Mouse (Mus musculus): ENCODE measurements at regions not wholly inside any gene's neighbourhood (a gene's known extent, or its start where the extent isn't known, plus 50 kb on each side); places are given as distances from the start of the nearest gene placed in this dataset.

GRCm38 (mm10) chr14:86242836-86243235 lies 898.2 kb downstream of the Diaph3 start:
- no peaks in the 10 kb centered on the region for H3K36me3 ChIP-seq (ENCODE audit: control insufficient read depth, insufficient read depth, low read length, poor library complexity, severe bottlenecking)
- H3K4me1 ChIP-seq (ENCODE audit: control insufficient read depth in 2 of 2, insufficient read depth in 2 of 2, low read length in 2 of 2, poor library complexity in 1 of 2), result no peaks in the 10 kb centered on the region
- TF ChIP-seq MAFK (IDR thresholded peaks at IDR 0.05; ENCODE audit: insufficient read depth, low read depth, low read length) (no peak), ZC3H11A (IDR thresholded peaks at IDR 0.05; ENCODE audit: borderline replicate concordance, low read depth, low read length) (no peak), CHD2 (IDR thresholded peaks at IDR 0.05; ENCODE audit: low read depth, low read length) (no peak), HCFC1 (IDR thresholded peaks at IDR 0.05; ENCODE audit: borderline replicate concordance, insufficient read depth, low read length) (no peak), ZNF384 (IDR thresholded peaks at IDR 0.05; ENCODE audit: low read depth, low read length) (no peak)
- H3K27ac ChIP-seq (ENCODE audit: insufficient read depth, low read depth, low read length, poor library complexity, severe bottlenecking), result no peak overlapping the region
- H3K4me3 ChIP-seq (ENCODE audit: insufficient read depth in 1 of 2, low read depth in 1 of 2, low read length in 2 of 2, poor library complexity in 1 of 2, severe bottlenecking in 1 of 2), result no peak overlapping the region
- H3K9me3 ChIP-seq (ENCODE audit: control insufficient read depth, insufficient read depth, low read depth, low read length), result no peaks in the 10 kb centered on the region
- no peak for DNase-seq (ENCODE audit: low read depth, low spot score)
- no peak overlapping the region for H3K9ac ChIP-seq (ENCODE audit: insufficient read depth, low read depth, low read length, poor library complexity, severe bottlenecking)
- in situ Hi-C loops (cut with MboI; ENCODE audit: low sequenced_read_pairs in 2 of 2, unreplicated experiment in 2 of 2), result no loop called here

- Histone ChIP-seq H3K27ac (ENCODE audit: insufficient read depth, low read depth, low read length, poor library complexity, severe bottlenecking) (no peak overlapping the region), H3K9ac (ENCODE audit: insufficient read depth, low read depth, low read length, poor library complexity, severe bottlenecking) (no peak overlapping the region), H3K4me1 (ENCODE audit: control insufficient read depth in 2 of 2, insufficient read depth in 2 of 2, low read length in 2 of 2, poor library complexity in 1 of 2) (no peaks in the 10 kb centered on the region), H3K9me3 (ENCODE audit: control insufficient read depth, insufficient read depth, low read depth, low read length) (no peaks in the 10 kb centered on the region), H3K36me3 (ENCODE audit: control insufficient read depth, insufficient read depth, low read length, poor library complexity, severe bottlenecking) (no peaks in the 10 kb centered on the region), H3K4me3 (ENCODE audit: insufficient read depth in 1 of 2, low read depth in 1 of 2, low read length in 2 of 2, poor library complexity in 1 of 2, severe bottlenecking in 1 of 2) (no peak overlapping the region)
- no peak for DNase-seq (ENCODE audit: low read depth, low spot score)
- TF ChIP-seq CHD2 (IDR thresholded peaks at IDR 0.05; ENCODE audit: low read depth, low read length) (no peak), HCFC1 (IDR thresholded peaks at IDR 0.05; ENCODE audit: borderline replicate concordance, insufficient read depth, low read length) (no peak), ZNF384 (IDR thresholded peaks at IDR 0.05; ENCODE audit: low read depth, low read length) (no peak), ZC3H11A (IDR thresholded peaks at IDR 0.05; ENCODE audit: borderline replicate concordance, low read depth, low read length) (no peak), MAFK (IDR thresholded peaks at IDR 0.05; ENCODE audit: insufficient read depth, low read depth, low read length) (no peak)
- in situ Hi-C loops (cut with MboI; ENCODE audit: low sequenced_read_pairs in 2 of 2, unreplicated experiment in 2 of 2), result no loop called here
Measured at GRCm38 (mm10) chr14:86239090-86239489, 901.9 kb downstream of the Diaph3 start.

GRCm38 (mm10) chr14:86233305-86233704 lies 907.7 kb downstream of the Diaph3 start:
- Histone ChIP-seq H3K27ac (ENCODE audit: insufficient read depth, low read depth, low read length, poor library complexity, severe bottlenecking) (no peak overlapping the region), H3K4me3 (ENCODE audit: insufficient read depth in 1 of 2, low read depth in 1 of 2, low read length in 2 of 2, poor library complexity in 1 of 2, severe bottlenecking in 1 of 2) (no peak overlapping the region), H3K4me1 (ENCODE audit: control insufficient read depth in 2 of 2, insufficient read depth in 2 of 2, low read length in 2 of 2, poor library complexity in 1 of 2) (no peaks in the 10 kb centered on the region), H3K36me3 (ENCODE audit: control insufficient read depth, insufficient read depth, low read length, poor library complexity, severe bottlenecking) (no peaks in the 10 kb centered on the region), H3K9me3 (ENCODE audit: control insufficient read depth, insufficient read depth, low read depth, low read length) (no peaks in the 10 kb centered on the region), H3K9ac (ENCODE audit: insufficient read depth, low read depth, low read length, poor library complexity, severe bottlenecking) (no peak overlapping the region)
- TF ChIP-seq ZNF384 (IDR thresholded peaks at IDR 0.05; ENCODE audit: low read depth, low read length) (no peak), CHD2 (IDR thresholded peaks at IDR 0.05; ENCODE audit: low read depth, low read length) (no peak), HCFC1 (IDR thresholded peaks at IDR 0.05; ENCODE audit: borderline replicate concordance, insufficient read depth, low read length) (no peak), ZC3H11A (IDR thresholded peaks at IDR 0.05; ENCODE audit: borderline replicate concordance, low read depth, low read length) (no peak), MAFK (IDR thresholded peaks at IDR 0.05; ENCODE audit: insufficient read depth, low read depth, low read length) (no peak)
- in situ Hi-C loops (cut with MboI; ENCODE audit: low sequenced_read_pairs in 2 of 2, unreplicated experiment in 2 of 2), result no loop called here
- DNase-seq (ENCODE audit: low read depth, low spot score), result no peak

- Histone ChIP-seq H3K36me3 (ENCODE audit: control insufficient read depth, insufficient read depth, low read length, poor library complexity, severe bottlenecking) (no peaks in the 10 kb centered on the region), H3K9me3 (ENCODE audit: control insufficient read depth, insufficient read depth, low read depth, low read length) (no peaks in the 10 kb centered on the region), H3K4me1 (ENCODE audit: control insufficient read depth in 2 of 2, insufficient read depth in 2 of 2, low read length in 2 of 2, poor library complexity in 1 of 2) (no peaks in the 10 kb centered on the region), H3K4me3 (ENCODE audit: insufficient read depth in 1 of 2, low read depth in 1 of 2, low read length in 2 of 2, poor library complexity in 1 of 2, severe bottlenecking in 1 of 2) (no peak overlapping the region), H3K27ac (ENCODE audit: insufficient read depth, low read depth, low read length, poor library complexity, severe bottlenecking) (no peak overlapping the region), H3K9ac (ENCODE audit: insufficient read depth, low read depth, low read length, poor library complexity, severe bottlenecking) (no peak overlapping the region)
- no peak for DNase-seq (ENCODE audit: low read depth, low spot score)
- in situ Hi-C loops (cut with MboI; ENCODE audit: low sequenced_read_pairs in 2 of 2, unreplicated experiment in 2 of 2), result no loop called here
- TF ChIP-seq ZC3H11A (IDR thresholded peaks at IDR 0.05; ENCODE audit: borderline replicate concordance, low read depth, low read length), result no peak
- no peak for TF ChIP-seq ZNF384 (IDR thresholded peaks at IDR 0.05; ENCODE audit: low read depth, low read length)
- TF ChIP-seq HCFC1 (IDR thresholded peaks at IDR 0.05; ENCODE audit: borderline replicate concordance, insufficient read depth, low read length), result no peak
- TF ChIP-seq CHD2 (IDR thresholded peaks at IDR 0.05; ENCODE audit: low read depth, low read length), result no peak
- TF ChIP-seq MAFK (IDR thresholded peaks at IDR 0.05; ENCODE audit: insufficient read depth, low read depth, low read length), result no peak
Measured at GRCm38 (mm10) chr14:86230609-86231008, 910.4 kb downstream of the Diaph3 start.

GRCm38 (mm10) chr14:86229755-86230154 lies 911.3 kb downstream of the Diaph3 start:
- in situ Hi-C loops (cut with MboI; ENCODE audit: low sequenced_read_pairs in 2 of 2, unreplicated experiment in 2 of 2), result no loop called here
- no peak for DNase-seq (ENCODE audit: low read depth, low spot score)

More at GRCm38 (mm10) chr14:86229755-86230154, 911.3 kb downstream of the Diaph3 start:
- no peak overlapping the region for H3K4me3 ChIP-seq (ENCODE audit: insufficient read depth in 1 of 2, low read depth in 1 of 2, low read length in 2 of 2, poor library complexity in 1 of 2, severe bottlenecking in 1 of 2)
- H3K4me1 ChIP-seq (ENCODE audit: control insufficient read depth in 2 of 2, insufficient read depth in 2 of 2, low read length in 2 of 2, poor library complexity in 1 of 2), result no peaks in the 10 kb centered on the region
- H3K9me3 ChIP-seq (ENCODE audit: control insufficient read depth, insufficient read depth, low read depth, low read length), result no peaks in the 10 kb centered on the region
- TF ChIP-seq HCFC1 (IDR thresholded peaks at IDR 0.05; ENCODE audit: borderline replicate concordance, insufficient read depth, low read length) (no peak), MAFK (IDR thresholded peaks at IDR 0.05; ENCODE audit: insufficient read depth, low read depth, low read length) (no peak), ZC3H11A (IDR thresholded peaks at IDR 0.05; ENCODE audit: borderline replicate concordance, low read depth, low read length) (no peak), ZNF384 (IDR thresholded peaks at IDR 0.05; ENCODE audit: low read depth, low read length) (no peak), CHD2 (IDR thresholded peaks at IDR 0.05; ENCODE audit: low read depth, low read length) (no peak)
- no peak overlapping the region for H3K27ac ChIP-seq (ENCODE audit: insufficient read depth, low read depth, low read length, poor library complexity, severe bottlenecking)
- no peaks in the 10 kb centered on the region for H3K36me3 ChIP-seq (ENCODE audit: control insufficient read depth, insufficient read depth, low read length, poor library complexity, severe bottlenecking)
- H3K9ac ChIP-seq (ENCODE audit: insufficient read depth, low read depth, low read length, poor library complexity, severe bottlenecking), result no peak overlapping the region

Measured in ES-E14 (cell line).